Mouse (Mus musculus): ENCODE data around the gene Idh3b.
A peak's percentile ranks its signal among the peaks of the same experiment; 100 is the strongest.

Idh3b gene

GRCm38 (mm10) chr2:130265520-130265919 is 18.8 kb downstream of the Idh3b start:
- DNase-seq (ENCODE audit: low spot score): no peak

GRCm38 (mm10) chr2:130262398-130262797 is 21.9 kb downstream of the Idh3b start:
- DNase-seq (ENCODE audit: low spot score): no peak

GRCm38 (mm10) chr2:130261914-130262313 is 22.4 kb downstream of the Idh3b start:
- DNase-seq (ENCODE audit: low spot score): no peak

DNA sequence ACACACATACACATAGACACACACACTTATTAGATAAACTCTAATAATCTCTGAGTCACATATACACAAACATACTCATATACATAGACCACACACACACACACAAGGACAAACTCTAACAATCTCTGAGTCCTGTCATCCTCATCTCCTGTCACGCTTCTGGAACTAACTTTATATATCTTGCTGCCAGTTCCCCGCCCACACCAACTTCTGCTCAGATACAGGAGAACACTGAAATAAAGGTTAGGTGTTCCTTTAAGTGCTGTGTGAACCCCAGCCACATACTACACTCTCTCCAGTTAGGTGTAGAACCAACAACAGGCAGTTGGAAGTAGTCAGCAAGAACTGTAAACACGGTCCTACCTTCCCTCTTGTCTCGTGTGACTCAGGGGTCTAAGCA is 23.5 kb downstream of the Idh3b start:
- no peak for DNase-seq (ENCODE audit: low spot score)

- DNase-seq (ENCODE audit: low spot score): no peak
Observed at GRCm38 (mm10) chr2:130256762-130257161, 27.6 kb downstream of the Idh3b start.

DNA sequence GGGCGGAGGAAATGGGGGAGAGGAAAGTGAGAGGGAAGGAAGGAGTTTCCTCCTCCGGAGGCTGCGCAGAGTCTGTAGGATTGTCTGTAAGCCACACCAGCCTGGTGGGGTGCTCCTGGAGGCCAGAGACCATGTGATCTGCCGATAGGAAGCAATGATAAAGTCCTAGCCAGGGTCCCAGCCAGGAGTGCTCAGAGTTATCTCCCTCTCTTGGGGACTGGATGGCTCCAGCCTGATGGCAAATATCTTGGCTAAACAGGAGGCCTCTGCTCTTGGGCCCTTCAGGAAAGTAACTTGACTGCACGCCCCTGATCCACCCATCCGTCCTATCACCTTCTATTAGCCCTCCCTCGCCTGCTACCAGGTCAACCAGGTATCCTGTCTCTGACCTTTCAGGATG is 36.1 kb downstream of the Idh3b start:
- DNase-seq (ENCODE audit: low spot score): no peak

DNA sequence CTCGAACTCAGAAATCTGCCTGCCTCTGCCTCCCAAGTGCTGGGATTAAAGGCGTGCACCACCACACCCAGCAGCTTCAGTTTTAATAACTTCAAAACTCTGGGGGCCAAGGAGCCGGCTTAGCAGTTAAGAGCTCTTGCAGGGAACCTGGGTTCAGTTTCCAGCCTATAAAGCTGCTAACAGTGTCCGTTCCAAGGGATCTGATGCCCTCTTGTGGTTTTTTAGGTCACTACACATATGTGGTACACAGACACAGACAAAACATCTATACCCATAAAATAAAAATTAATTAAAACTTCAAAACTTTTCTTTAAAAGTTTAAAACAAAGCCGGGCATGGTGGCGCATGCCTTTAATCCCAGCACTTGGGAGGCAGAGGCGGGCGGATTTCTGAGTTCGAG is 37.4 kb downstream of the Idh3b start:
- DNase-seq (ENCODE audit: low spot score): peak; percentile 48
